Mouse (Mus musculus) embryonic facial prominence, embryonic 10.5 days (tissue): ENCODE measurements around the gene Ucp2. TPM values are rescaled to one million over a fixed set of nuclear protein-coding genes. Genes with fewer than 3 reads are reported as not detected.

ENCODE experiments used
- DNase-seq: peaks from one replicate; pipeline ENCODE4 v3.0.0-alpha.2; 2017; ENCODE audit warnings: low spot score
- H3K27ac ChIP-seq: fragments of 300-500 bp; sonication (generic); replicated peaks from 2 replicates; pipeline ENCODE4 v1.5.1; 2016; ENCODE audit warnings: mild to moderate bottlenecking
- H3K27me3 ChIP-seq: fragments of 300-500 bp; sonication (generic); replicated peaks from 2 replicates; pipeline ENCODE4 v1.6.1; 2016; ENCODE audit warnings: low read depth, mild to moderate bottlenecking; ENCODE audit not compliant: poor library complexity, severe bottlenecking
- H3K36me3 ChIP-seq: fragments of 300-500 bp; sonication (generic); replicated peaks from 2 replicates; pipeline ENCODE4 v1.6.1; 2016; ENCODE audit warnings: mild to moderate bottlenecking, moderate library complexity
- H3K4me1 ChIP-seq: fragments of 300-500 bp; sonication (generic); 2 replicates; pipeline ENCODE4 v1.6.1; 2016
- H3K4me3 ChIP-seq: fragments of 300-500 bp; sonication (generic); 2 replicates; pipeline ENCODE4 v1.5.1; 2016; ENCODE audit warnings: mild to moderate bottlenecking, moderate library complexity
- H3K9me3 ChIP-seq: fragments of 300-500 bp; sonication (generic); 2 replicates; pipeline ENCODE4 v1.6.1; 2016; ENCODE audit warnings: mild to moderate bottlenecking
- WGBS: fragments of 180-500 bp; shearing (Covaris S2); methylation state at CpG from one replicate; pipeline ENCODE4 v1.1.7; 2016; 5-methylcytosine and 5-hydroxymethylcytosine counted together
- polyA plus RNA-seq: library from polyadenylated mRNA; unstranded; fragments of >200 nt; fragmentation: Nextera tagmentation; extraction: Ambion mirVana; gene quantifications from 2 replicates; pipeline ENCODE4 v1.2.1, GENCODE M21; 2016

Ucp2 gene
- polyA plus RNA-seq: 101 and 105 TPM in 2 replicates

DNA sequence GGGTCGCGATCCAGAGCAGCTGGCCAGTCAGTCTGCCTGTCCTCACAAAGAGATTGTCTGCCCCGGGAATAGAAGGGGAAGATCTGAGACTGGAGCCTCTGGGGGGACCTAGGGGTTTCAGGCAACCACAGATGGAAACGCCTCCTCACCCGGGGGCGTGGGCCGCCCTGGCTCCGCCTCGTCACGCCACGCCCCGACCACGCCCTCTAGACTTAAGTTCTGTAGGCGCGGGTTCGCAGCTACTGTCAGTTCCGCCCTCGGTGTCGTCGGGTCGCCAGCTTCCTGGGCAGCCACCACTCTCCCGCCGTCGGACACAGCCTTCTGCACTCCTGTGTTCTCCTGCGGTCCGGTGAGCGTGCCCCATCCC lies at the start of gene Ucp2:
TSS of gene Ucp2 (plus strand) at position 221 of the 367 bp plus-strand sequence.
- H3K4me1 ChIP-seq: peaks cover 58% of the 10 kb centered on the region
- H3K27me3 ChIP-seq: peaks cover 30% of the 10 kb centered on the region
- under 1% methylated on average over 27 of the region's 27 CpGs for WGBS
- DNase-seq: peak; percentile 84
- peaks cover 17% of the 10 kb centered on the region for H3K36me3 ChIP-seq
- H3K27ac ChIP-seq: peak within 1 kb of the TSS; percentile 86
- H3K9me3 ChIP-seq: no peaks in the 10 kb centered on the region
- peak within 1 kb of the TSS; percentile 64 for H3K4me3 ChIP-seq

GRCm38 (mm10) chr7:100443728-100444127 lies 49.4 kb upstream of the Ucp2 start:
- Histone ChIP-seq H3K36me3 (peaks cover 99% of the 10 kb centered on the region), H3K9me3 (no peaks in the 10 kb centered on the region), H3K27me3 (no peaks in the 10 kb centered on the region), H3K4me1 (no peaks in the 10 kb centered on the region), H3K27ac (no peak overlapping the region), H3K4me3 (no peak overlapping the region)
- no peak for DNase-seq
- 95% methylated on average over 4 of the region's 4 CpGs for WGBS

- Histone ChIP-seq H3K4me3 (no peak overlapping the region), H3K9me3 (no peaks in the 10 kb centered on the region), H3K27me3 (no peaks in the 10 kb centered on the region), H3K27ac (no peak overlapping the region), H3K4me1 (no peaks in the 10 kb centered on the region), H3K36me3 (peaks cover 97% of the 10 kb centered on the region)
- no peak for DNase-seq
- 97% methylated on average over 5 of the region's 5 CpGs for WGBS
Measured at GRCm38 (mm10) chr7:100446271-100446670, 46.9 kb upstream of the Ucp2 start.

GRCm38 (mm10) chr7:100448530-100448929 lies 44.6 kb upstream of the Ucp2 start:
- Histone ChIP-seq H3K36me3 (peaks cover 97% of the 10 kb centered on the region), H3K27ac (no peak overlapping the region)
- WGBS: 94% methylated on average over 12 of the region's 12 CpGs

DNA sequence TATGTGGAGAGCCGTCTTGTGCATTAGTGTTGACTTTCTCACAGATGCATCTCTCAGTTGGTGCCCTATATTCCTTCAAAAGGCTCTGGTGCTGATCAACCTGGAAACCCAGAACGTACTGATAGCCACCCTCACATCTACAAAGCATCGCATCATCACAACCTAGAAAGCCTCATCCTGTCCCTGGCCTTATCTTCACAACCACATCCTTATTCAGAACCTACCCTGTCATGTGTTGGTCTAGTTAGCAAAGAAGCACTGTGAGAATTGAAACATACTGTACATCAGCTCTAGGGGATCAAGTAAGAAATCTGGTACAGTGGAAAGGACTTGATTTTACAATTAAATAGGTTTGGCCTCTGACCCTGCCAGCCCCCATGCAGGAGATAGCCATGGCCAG lies 44.2 kb upstream of the Ucp2 start:
- peaks cover 97% of the 10 kb centered on the region for H3K36me3 ChIP-seq
- no peaks in the 10 kb centered on the region for H3K4me1 ChIP-seq
- no peak overlapping the region for H3K4me3 ChIP-seq
- H3K9me3 ChIP-seq: no peaks in the 10 kb centered on the region
- no peak overlapping the region for H3K27ac ChIP-seq
- H3K27me3 ChIP-seq: no peaks in the 10 kb centered on the region
- 95% methylated on average over 3 of the region's 3 CpGs for WGBS
- DNase-seq: no peak

More at GRCm38 (mm10) chr7:100448530-100448929, 44.6 kb upstream of the Ucp2 start:
- H3K9me3 ChIP-seq: no peaks in the 10 kb centered on the region
- no peak overlapping the region for H3K4me3 ChIP-seq
- H3K27me3 ChIP-seq: no peaks in the 10 kb centered on the region
- H3K4me1 ChIP-seq: no peaks in the 10 kb centered on the region
- no peak for DNase-seq

- Histone ChIP-seq H3K4me3 (no peak overlapping the region), H3K9me3 (no peaks in the 10 kb centered on the region), H3K4me1 (no peaks in the 10 kb centered on the region), H3K36me3 (peaks cover 95% of the 10 kb centered on the region), H3K27me3 (no peaks in the 10 kb centered on the region), H3K27ac (no peak overlapping the region)
- 68% methylated on average over 1 of the region's 1 CpGs for WGBS
- no peak for DNase-seq
Measured at GRCm38 (mm10) chr7:100458153-100458552, 35.0 kb upstream of the Ucp2 start.

DNA sequence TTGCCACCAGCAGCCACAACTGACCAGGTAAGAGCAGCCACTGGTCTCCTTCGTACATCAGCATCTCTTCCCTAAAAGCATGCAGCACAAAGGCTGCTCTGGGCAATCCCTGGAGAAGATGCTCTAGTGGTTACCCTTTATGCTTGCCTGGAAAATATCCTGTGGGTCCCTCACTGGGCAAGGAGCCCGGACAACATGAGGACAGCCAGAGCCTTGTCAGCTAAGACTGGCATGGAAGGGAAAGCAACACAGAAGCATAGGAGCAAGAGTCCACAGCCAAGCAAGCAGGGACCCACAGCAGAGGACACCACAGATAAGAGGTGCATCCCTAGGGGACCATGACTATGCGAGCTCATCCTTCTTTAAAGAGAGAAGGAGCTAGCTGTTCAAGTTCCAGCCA lies 33.3 kb upstream of the Ucp2 start:
- Histone ChIP-seq H3K27ac (no peak overlapping the region), H3K9me3 (no peaks in the 10 kb centered on the region), H3K4me1 (no peaks in the 10 kb centered on the region), H3K4me3 (no peak overlapping the region), H3K27me3 (no peaks in the 10 kb centered on the region), H3K36me3 (peaks cover 93% of the 10 kb centered on the region)
- WGBS: 89% methylated on average over 3 of the region's 3 CpGs
- DNase-seq: no peak

DNA sequence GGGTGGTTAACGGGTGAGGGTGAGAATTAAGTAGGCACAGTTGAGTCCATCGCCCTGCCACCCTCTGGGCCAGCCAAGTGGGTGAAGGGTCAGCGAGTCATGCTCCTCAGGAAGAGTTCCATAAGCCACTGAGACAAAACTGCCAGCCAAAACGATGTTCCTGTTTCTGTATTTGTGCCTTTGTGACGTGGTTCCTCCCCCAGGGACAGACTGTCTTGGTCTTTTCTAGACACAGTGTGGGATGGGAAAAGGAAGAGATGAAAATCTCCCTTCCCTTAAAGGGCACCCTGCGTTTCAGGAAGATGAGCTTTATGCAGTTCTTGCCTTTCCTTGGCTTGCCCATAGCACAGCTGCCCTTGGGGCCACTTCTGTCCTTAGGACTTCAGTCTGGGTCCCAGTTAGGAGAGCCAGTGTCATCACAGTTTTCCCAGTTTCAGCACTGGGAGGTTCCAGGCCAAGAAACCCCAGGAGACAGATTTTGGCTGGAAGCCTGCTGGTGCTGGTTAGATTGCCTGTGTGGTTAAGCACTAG lies 31.5 kb upstream of the Ucp2 start:
- DNase-seq: no peak
- H3K27ac ChIP-seq: no peak overlapping the region
- H3K9me3 ChIP-seq: no peaks in the 10 kb centered on the region
- H3K27me3 ChIP-seq: no peaks in the 10 kb centered on the region
- H3K4me1 ChIP-seq: no peaks in the 10 kb centered on the region
- 86% methylated on average over 6 of the region's 6 CpGs for WGBS
- H3K4me3 ChIP-seq: no peak overlapping the region
- peaks cover 93% of the 10 kb centered on the region for H3K36me3 ChIP-seq

DNA sequence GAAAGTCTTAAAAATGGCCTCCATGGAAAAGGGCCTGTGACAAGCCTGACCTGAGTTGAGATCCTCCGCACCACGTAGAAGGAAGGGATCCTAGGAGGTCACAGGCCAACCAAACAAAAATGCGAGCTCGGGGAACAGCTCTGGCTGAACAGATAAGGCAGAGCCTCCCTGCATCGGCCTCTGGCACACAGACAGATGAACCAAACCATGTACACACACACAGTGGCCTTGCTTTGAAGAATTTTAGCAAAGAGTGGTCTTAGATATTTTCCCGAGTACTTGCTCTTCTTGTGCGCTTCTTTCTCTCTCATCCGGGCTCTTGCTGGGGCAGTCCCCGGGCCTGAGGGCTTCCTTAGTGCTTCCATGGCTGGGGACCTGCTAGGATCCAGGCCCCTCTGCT lies 29.9 kb upstream of the Ucp2 start:
- peaks cover 93% of the 10 kb centered on the region for H3K36me3 ChIP-seq
- no peaks in the 10 kb centered on the region for H3K27me3 ChIP-seq
- H3K4me1 ChIP-seq: no peaks in the 10 kb centered on the region
- 75% methylated on average over 9 of the region's 9 CpGs for WGBS
- H3K27ac ChIP-seq: no peak overlapping the region
- no peak for DNase-seq
- no peak overlapping the region for H3K4me3 ChIP-seq
- no peaks in the 10 kb centered on the region for H3K9me3 ChIP-seq

- H3K27me3 ChIP-seq: no peaks in the 10 kb centered on the region
- no peak overlapping the region for H3K4me3 ChIP-seq
- H3K4me1 ChIP-seq: no peaks in the 10 kb centered on the region
- WGBS: 86% methylated on average over 10 of the region's 10 CpGs
- peaks cover 94% of the 10 kb centered on the region for H3K36me3 ChIP-seq
- DNase-seq: no peak
- H3K9me3 ChIP-seq: no peaks in the 10 kb centered on the region
- no peak overlapping the region for H3K27ac ChIP-seq
Measured at GRCm38 (mm10) chr7:100463757-100464156, 29.4 kb upstream of the Ucp2 start.

DNA sequence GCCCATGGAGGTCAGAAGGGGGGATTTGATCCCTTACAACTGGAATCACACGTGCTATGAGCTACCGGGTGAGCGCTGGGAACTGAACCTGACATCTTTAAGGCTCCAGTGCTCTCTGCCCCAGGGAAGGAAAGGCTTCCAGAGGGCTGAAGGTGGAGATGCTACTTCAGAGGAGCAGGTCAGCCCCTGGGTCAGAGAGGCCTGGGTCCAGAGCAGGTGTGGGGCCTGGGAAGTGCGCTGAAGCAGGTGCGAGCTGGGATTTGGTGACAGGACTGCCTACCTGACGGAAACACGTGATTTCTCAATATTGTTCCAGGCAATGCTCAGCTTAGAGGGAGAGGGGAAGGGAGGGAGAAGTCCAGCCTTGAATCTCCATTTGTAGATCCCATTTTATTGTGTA lies 28.9 kb upstream of the Ucp2 start:
- Histone ChIP-seq H3K4me1 (no peaks in the 10 kb centered on the region), H3K4me3 (no peak overlapping the region), H3K9me3 (no peaks in the 10 kb centered on the region), H3K27me3 (no peaks in the 10 kb centered on the region), H3K27ac (no peak overlapping the region), H3K36me3 (peaks cover 94% of the 10 kb centered on the region)
- DNase-seq: no peak
- WGBS: 91% methylated on average over 7 of the region's 7 CpGs

- WGBS: 87% methylated on average over 4 of the region's 4 CpGs
- DNase-seq: no peak
- H3K9me3 ChIP-seq: no peaks in the 10 kb centered on the region
- H3K36me3 ChIP-seq: peaks cover 94% of the 10 kb centered on the region
- no peaks in the 10 kb centered on the region for H3K4me1 ChIP-seq
- no peak overlapping the region for H3K4me3 ChIP-seq
- no peaks in the 10 kb centered on the region for H3K27me3 ChIP-seq
- H3K27ac ChIP-seq: peak overlapping the region; percentile 72
Measured at GRCm38 (mm10) chr7:100465248-100465647, 27.9 kb upstream of the Ucp2 start.

- no peaks in the 10 kb centered on the region for H3K9me3 ChIP-seq
- H3K36me3 ChIP-seq: peaks cover 94% of the 10 kb centered on the region
- H3K27me3 ChIP-seq: no peaks in the 10 kb centered on the region
- no peak overlapping the region for H3K4me3 ChIP-seq
- WGBS: 76% methylated on average over 5 of the region's 5 CpGs
- DNase-seq: no peak
- peak overlapping the region; percentile 72 for H3K27ac ChIP-seq
- no peaks in the 10 kb centered on the region for H3K4me1 ChIP-seq
Measured at GRCm38 (mm10) chr7:100465656-100466309, 27.4 kb upstream of the Ucp2 start.
